Mouse (Mus musculus): Measurements from ENCODE around the gene Smco4.

DNA sequence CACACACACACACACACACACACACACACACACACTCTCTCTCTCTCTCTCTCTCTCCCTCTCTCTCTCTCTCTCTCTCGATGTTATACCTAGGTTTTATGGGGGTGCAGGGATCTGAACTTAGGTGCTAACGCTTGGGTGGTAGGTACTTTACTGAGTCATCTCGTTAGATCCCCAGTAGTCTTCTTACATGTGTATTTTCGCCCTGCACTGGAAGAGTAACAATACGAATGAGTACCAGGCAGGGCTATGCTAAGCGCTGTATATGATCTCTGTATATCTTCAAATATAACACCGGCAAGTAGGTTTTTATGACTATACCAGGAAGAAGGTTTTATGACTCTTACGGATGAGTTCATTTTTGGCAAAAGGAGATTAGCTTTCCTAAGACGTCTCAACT, 831 bp upstream of the Smco4 start:
- TF ChIP-seq POLR2A (IDR thresholded peaks at IDR 0.05; ENCODE audit: insufficient read depth, low read depth, low read length) (no peak), EP300 (IDR thresholded peaks at IDR 0.05; ENCODE audit: insufficient read depth, low read depth, low read length) (no peak)

All from heart, adult 2 months (tissue).